Mouse (Mus musculus): ENCODE results near the gene BC080695.
"Not testable (repeated sequence)": the region's sequence is repeated elsewhere in the genome, so short reads cannot be mapped to it uniquely, and the experiment has no call there.

Gene BC080695

GRCm38 (mm10) chr4:143551400-143551799 lies at the start of gene BC080695, which contains the start of gene Gm13057:
TSS of gene BC080695 (plus strand) at chr4:143551700.
TSS of gene Gm13057 (plus strand) at chr4:143551709.
- not testable (repeated sequence) for DNase-seq

GRCm38 (mm10) chr4:143511043-143511442 lies 40.5 kb upstream of the BC080695 start, which contains the start of gene Gm13043:
TSS of gene Gm13043 (plus strand) at chr4:143511343.
- no peak for DNase-seq

- DNase-seq, result not testable (repeated sequence)
Observed at GRCm38 (mm10) chr4:143535654-143536053, 15.8 kb upstream of the BC080695 start, which contains the start of gene Gm13040. TSS of gene Gm13040 (plus strand) at chr4:143535954.

GRCm38 (mm10) chr4:143611927-143612326 lies 60.4 kb downstream of the BC080695 start:
- DNase-seq, result not testable (repeated sequence)

GRCm38 (mm10) chr4:143614703-143615102 lies 63.2 kb downstream of the BC080695 start, which contains the start of gene Gm13083:
TSS of gene Gm13083 (plus strand) at chr4:143615003.
- DNase-seq, result not testable (repeated sequence)

GRCm38 (mm10) chr4:143618101-143618500 lies 66.6 kb downstream of the BC080695 start:
- not testable (repeated sequence) for DNase-seq
